Mouse (Mus musculus): ENCODE measurements at regions not wholly inside any gene's neighbourhood (a gene's known extent, or its start where the extent isn't known, plus 50 kb on each side); places are given as distances from the start of the nearest gene placed in this dataset.

GRCm38 (mm10) chr3:37896821-37897311 is 172.6 kb upstream of the Gm5148 start:
- Histone ChIP-seq H3K4me1 (ENCODE audit: control insufficient read depth in 1 of 2, insufficient read depth in 2 of 2, low read length in 2 of 2) (no peaks in the 10 kb centered on the region), H3K4me3 (ENCODE audit: control insufficient read depth in 1 of 2, insufficient read depth in 1 of 2, low read depth in 2 of 2, low read length in 2 of 2) (no peak overlapping the region), H3K79me2 (ENCODE audit: control insufficient read depth, insufficient read depth, low read length, poor library complexity) (no peaks in the 10 kb centered on the region), H3K27me3 (ENCODE audit: control insufficient read depth in 1 of 2, insufficient read depth in 2 of 2, low read length in 2 of 2) (no peaks in the 10 kb centered on the region; a peak in 2 of 4 replicates), H3K27ac (ENCODE audit: control insufficient read depth, low read depth, low read length) (no peak overlapping the region), H3K9me3 (replicated peaks; ENCODE audit: insufficient read depth, low read length) (no peaks in the 10 kb centered on the region), H3K36me3 (ENCODE audit: control insufficient read depth in 1 of 2, insufficient read depth in 2 of 2, low read length in 2 of 2) (no peaks in the 10 kb centered on the region), H3K9ac (ENCODE audit: control insufficient read depth, low read depth, low read length, poor library complexity, severe bottlenecking) (no peak overlapping the region)
- no peak for TF ChIP-seq CHD2 (IDR thresholded peaks at IDR 0.05; ENCODE audit: low read length)
- no peak for TF ChIP-seq GATA1 (IDR thresholded peaks at IDR 0.05; ENCODE audit: low read depth, low read length)
- TF ChIP-seq ELF1 (IDR thresholded peaks at IDR 0.05; ENCODE audit: low read depth, low read length), result no peak
- TF ChIP-seq MXI1 (IDR thresholded peaks at IDR 0.05; ENCODE audit: low read depth, low read length), result no peak
- no peak for TF ChIP-seq USF2 (IDR thresholded peaks at IDR 0.05; ENCODE audit: borderline replicate concordance in 1 of 2, insufficient read depth in 1 of 2, low read depth in 1 of 2, low read length in 2 of 2)
- TF ChIP-seq MAZ (IDR thresholded peaks at IDR 0.05; ENCODE audit: low read depth, low read length), result no peak
- no peak for TF ChIP-seq MAX (IDR thresholded peaks at IDR 0.05; ENCODE audit: low read length)
- no peak for TF ChIP-seq NELFE (IDR thresholded peaks at IDR 0.05; ENCODE audit: low read depth, low read length)
- no peak for TF ChIP-seq SMC3 (IDR thresholded peaks at IDR 0.05; ENCODE audit: low read depth, low read length)
- TF ChIP-seq E2F4 (IDR thresholded peaks at IDR 0.05; ENCODE audit: borderline replicate concordance, low read depth, low read length), result no peak
- TF ChIP-seq KAT2A (conservative IDR thresholded peaks at IDR 0.05; ENCODE audit: low read depth, low read length), result no peak
- TF ChIP-seq MEF2A (IDR thresholded peaks at IDR 0.05; ENCODE audit: extremely low read depth, insufficient replicate concordance, low read depth, low read length, poor library complexity, severe bottlenecking), result no peak
- TF ChIP-seq GABPA (IDR thresholded peaks at IDR 0.05; ENCODE audit: low read depth, low read length), result no peak
- TF ChIP-seq ZKSCAN1 (IDR thresholded peaks at IDR 0.05; ENCODE audit: low read depth, low read length), result no peak
- TF ChIP-seq ZC3H11A (IDR thresholded peaks at IDR 0.05; ENCODE audit: low read depth, low read length), result no peak
- no peak for TF ChIP-seq EP300 (IDR thresholded peaks at IDR 0.05; ENCODE audit: low read depth in 1 of 2, low read length in 2 of 2)
- no peak for TF ChIP-seq ZMIZ1 (IDR thresholded peaks at IDR 0.05; ENCODE audit: low read depth, low read length)
- no peak for TF ChIP-seq MAFK (IDR thresholded peaks at IDR 0.05; ENCODE audit: borderline replicate concordance, low read depth, low read length)
- TF ChIP-seq MYC (IDR thresholded peaks at IDR 0.05; ENCODE audit: low read depth, low read length), result no peak
- TF ChIP-seq NRF1 (IDR thresholded peaks at IDR 0.05; ENCODE audit: insufficient read depth, low read depth, low read length, poor library complexity, severe bottlenecking), result no peak
- no peak for DNase-seq (ENCODE audit: low read depth, low spot score)

GRCm38 (mm10) chr3:37894599-37894998 is 170.3 kb upstream of the Gm5148 start:
- Histone ChIP-seq H3K9ac (ENCODE audit: control insufficient read depth, low read depth, low read length, poor library complexity, severe bottlenecking) (no peak overlapping the region), H3K4me1 (ENCODE audit: control insufficient read depth in 1 of 2, insufficient read depth in 2 of 2, low read length in 2 of 2) (no peaks in the 10 kb centered on the region), H3K9me3 (replicated peaks; ENCODE audit: insufficient read depth, low read length) (no peaks in the 10 kb centered on the region), H3K79me2 (ENCODE audit: control insufficient read depth, insufficient read depth, low read length, poor library complexity) (no peaks in the 10 kb centered on the region), H3K27ac (ENCODE audit: control insufficient read depth, low read depth, low read length) (no peak overlapping the region), H3K36me3 (ENCODE audit: control insufficient read depth in 1 of 2, insufficient read depth in 2 of 2, low read length in 2 of 2) (no peaks in the 10 kb centered on the region), H3K4me3 (ENCODE audit: control insufficient read depth in 1 of 2, insufficient read depth in 1 of 2, low read depth in 2 of 2, low read length in 2 of 2) (no peak overlapping the region), H3K27me3 (ENCODE audit: control insufficient read depth in 1 of 2, insufficient read depth in 2 of 2, low read length in 2 of 2) (no peaks in the 10 kb centered on the region; a peak in 3 of 4 replicates)
- TF ChIP-seq CTCF (IDR thresholded peaks at IDR 0.05 in 2 of 3, conservative IDR thresholded peaks at IDR 0.05 in 1 of 3; ENCODE audit: control insufficient read depth in 1 of 3, insufficient read depth in 1 of 3, low read depth in 2 of 3, low read length in 3 of 3, poor library complexity in 1 of 3, severe bottlenecking in 1 of 3) (no peak), GATA1 (IDR thresholded peaks at IDR 0.05; ENCODE audit: low read depth, low read length) (no peak), TCF12 (IDR thresholded peaks at IDR 0.05; ENCODE audit: low read depth, low read length) (no peak), UBTF (IDR thresholded peaks at IDR 0.05; ENCODE audit: borderline replicate concordance, insufficient read depth, low read depth, low read length) (no peak), ZNF384 (IDR thresholded peaks at IDR 0.05; ENCODE audit: low read depth, low read length) (no peak), RCOR1 (IDR thresholded peaks at IDR 0.05; ENCODE audit: low read depth, low read length) (no peak), TAL1 (IDR thresholded peaks at IDR 0.05; ENCODE audit: low read length) (no peak), USF1 (IDR thresholded peaks at IDR 0.05; ENCODE audit: low read depth, low read length) (no peak), BHLHE40 (IDR thresholded peaks at IDR 0.05; ENCODE audit: borderline replicate concordance, low read depth, low read length) (no peak), POLR2AphosphoS2 (IDR thresholded peaks at IDR 0.05; ENCODE audit: low read length) (no peak), POLR2AphosphoS5 (IDR thresholded peaks at IDR 0.05; ENCODE audit: borderline replicate concordance, low read depth, low read length) (no peak)
- DNase-seq (ENCODE audit: low read depth, low spot score), result no peak
